Mouse (Mus musculus): Measurements from ENCODE around the gene Itga11. TPM values are rescaled to one million over a fixed set of nuclear protein-coding genes. Genes with fewer than 3 reads are reported as not detected.

The Itga11 gene
- polyA plus RNA-seq, 1 experiment from 2014 or later: 3.0 TPM

Other genes with a start within 250 kb of the Itga11 start
- 17.5 and 30.7 TPM in 2 replicates for gene Coro2b, start 140.8 kb upstream of the Itga11 start, polyA plus RNA-seq (2016; fragmentation: Nextera tagmentation; extraction: Ambion mirVana)
- 30.0 and 32.2 TPM in 2 replicates for gene Fem1b, start 134.1 kb downstream of the Itga11 start, polyA plus RNA-seq (2016; fragmentation: Nextera tagmentation; extraction: Ambion mirVana)
- 12.6 and 15.1 TPM in 2 replicates for gene Cln6, start 161.0 kb downstream of the Itga11 start, polyA plus RNA-seq (2016; fragmentation: Nextera tagmentation; extraction: Ambion mirVana)
- gene Calml4, start 180.3 kb downstream of the Itga11 start, polyA plus RNA-seq (2016; fragmentation: Nextera tagmentation; extraction: Ambion mirVana): 0.71 and 6.4 TPM in 2 replicates

Data from hindbrain, embryonic 10.5 days (tissue).